Mouse (Mus musculus) liver, adult 2 months (tissue): ENCODE results near the gene Trappc12.
"Not testable (repeated sequence)": the region's sequence is repeated elsewhere in the genome, so short reads cannot be mapped to it uniquely, and the experiment has no call there.

ENCODE experiments used
- CTCF ChIP-seq: fragments of 200-500 bp; IDR thresholded peaks from 2 replicates; pipeline ENCODE4 v1.5.1; 2011; ENCODE audit warnings: low read depth, low read length, control low read depth
- POLR2A ChIP-seq: fragments of 200-500 bp; IDR thresholded peaks from 2 replicates; pipeline ENCODE4 v1.6.1; 2011; ENCODE audit warnings: low read length, control low read depth; ENCODE audit not compliant: insufficient read depth; ENCODE audit errors: extremely low read depth

DNA sequence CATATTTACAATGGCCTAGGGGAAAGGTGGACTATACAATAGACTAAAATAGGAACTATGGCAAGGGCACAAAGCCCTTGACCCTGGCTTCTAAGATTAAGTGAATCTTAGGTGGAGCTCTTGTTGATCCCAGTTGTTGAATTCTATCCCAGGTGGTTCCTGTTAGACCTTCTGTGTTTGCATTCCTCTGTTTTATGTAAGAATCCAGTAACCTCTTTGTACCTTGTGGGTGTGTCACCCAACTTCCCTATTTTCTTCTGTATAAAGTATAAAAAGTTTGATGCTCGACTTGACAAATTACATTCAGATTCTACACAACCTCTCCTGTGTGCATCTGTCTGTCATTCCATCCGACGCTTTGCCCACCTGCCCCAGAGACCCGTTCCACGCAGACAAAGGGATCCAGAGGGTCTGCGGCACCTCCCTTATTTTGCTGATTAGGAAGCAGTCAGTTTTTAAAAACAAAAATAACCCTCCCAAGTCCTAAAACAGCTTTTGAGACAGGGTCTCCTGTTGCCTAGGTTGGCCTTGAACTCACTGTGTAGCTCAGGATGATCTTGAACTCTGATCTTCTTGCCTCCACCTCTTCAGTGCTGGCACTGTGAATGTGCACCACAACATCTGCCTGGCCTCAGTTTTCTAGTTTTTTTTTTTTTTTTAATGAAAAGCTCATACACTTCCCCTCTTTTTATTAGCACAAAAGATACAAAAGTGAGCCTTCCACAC, 16.6 kb downstream of the Trappc12 start:
- not testable (repeated sequence) for TF ChIP-seq CTCF, POLR2A
